Mouse (Mus musculus): ENCODE results near the gene Slc2a10. TPM values are rescaled to one million over a fixed set of nuclear protein-coding genes. Genes with fewer than 3 reads are reported as not detected.

Gene Slc2a10
- total RNA-seq, 2 experiments from 2014 or later = 0.80 to 1.7 TPM

- DNase-seq (ENCODE audit: low spot score in 2 of 2) = no peak
Observed at GRCm38 (mm10) chr2:165558916-165559315, 55.3 kb downstream of the Slc2a10 start.

- DNase-seq (ENCODE audit: low spot score in 2 of 2) = no peak
Observed at GRCm38 (mm10) chr2:165559506-165560235, 56.1 kb downstream of the Slc2a10 start.

DNA sequence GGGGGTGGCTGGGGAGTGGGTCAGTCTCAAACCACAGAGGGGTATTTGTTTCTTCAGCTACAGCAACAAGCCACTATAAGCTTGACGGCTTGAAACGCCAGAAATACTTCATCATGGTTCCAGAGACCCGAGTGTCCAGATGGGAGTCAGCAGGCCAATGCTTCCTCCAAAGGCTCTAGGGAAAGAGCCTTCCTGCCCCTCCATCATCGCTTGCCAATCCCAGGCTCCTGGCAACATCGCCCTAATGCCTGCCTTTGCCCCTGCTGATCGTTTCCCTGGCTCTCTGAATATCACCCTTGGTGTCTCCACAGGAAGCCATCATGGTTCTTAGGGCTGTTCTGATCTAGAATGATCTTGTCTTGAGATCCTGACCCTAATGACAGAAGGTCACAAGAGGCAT is 58.3 kb downstream of the Slc2a10 start:
- no peak for DNase-seq (ENCODE audit: low spot score in 2 of 2)

DNA sequence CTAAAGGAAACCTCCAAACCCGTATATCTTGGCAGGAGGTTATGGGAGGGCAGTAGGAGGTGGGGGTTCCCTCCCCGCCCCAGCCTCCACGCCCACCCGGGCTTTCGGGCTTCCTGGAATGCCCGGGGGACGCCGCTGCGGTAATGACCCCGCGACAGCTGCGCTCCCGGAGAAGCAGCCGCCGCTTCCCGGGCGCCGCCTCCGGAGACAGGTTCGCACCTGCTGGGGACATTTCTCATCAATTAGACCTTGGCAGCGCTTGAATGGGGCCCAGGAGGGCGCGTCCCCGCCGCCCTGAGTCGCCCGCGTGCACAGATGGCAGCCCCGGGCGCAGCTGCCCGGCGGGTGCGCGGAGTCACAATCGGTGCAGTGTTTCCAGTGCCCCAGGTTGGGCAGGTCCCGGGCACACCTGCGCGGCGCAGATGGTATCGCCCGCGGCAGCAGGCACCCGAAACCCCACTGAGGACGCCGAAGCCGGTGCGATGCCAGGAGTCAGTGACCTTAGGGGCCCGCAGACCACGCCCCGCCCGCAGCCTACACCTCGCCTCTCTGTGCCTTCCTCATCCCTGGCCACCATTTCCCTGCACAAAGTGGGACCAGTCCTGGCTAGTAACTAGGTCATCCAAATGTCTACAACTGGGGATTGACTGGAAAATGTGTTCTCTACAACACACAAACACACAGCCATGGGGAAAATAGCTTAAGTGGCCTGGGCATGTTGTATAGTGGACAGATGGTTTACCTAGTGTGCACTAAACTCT is 59.9 kb downstream of the Slc2a10 start:
- no peak for DNase-seq (ENCODE audit: low spot score in 2 of 2)

DNA sequence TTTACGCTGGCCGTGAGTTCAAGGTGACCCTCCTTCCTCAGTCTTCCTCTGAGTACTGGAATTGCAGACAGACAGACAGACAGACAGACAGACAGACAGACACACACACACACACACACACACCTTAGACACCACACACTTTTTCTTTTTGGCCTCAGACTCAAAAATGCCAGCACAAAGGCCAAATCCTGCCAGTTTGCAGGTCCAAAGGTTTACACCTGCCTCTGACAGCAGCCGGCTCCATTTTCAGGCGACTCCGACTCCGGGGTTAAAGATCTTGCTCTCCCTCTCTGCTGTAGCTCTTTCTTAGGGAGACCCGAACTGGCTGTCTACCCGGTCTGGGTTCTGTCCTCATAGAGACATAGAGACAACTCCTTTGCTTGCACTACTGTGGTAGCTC is 60.5 kb downstream of the Slc2a10 start:
- DNase-seq (ENCODE audit: low spot score in 2 of 2) = no peak

GRCm38 (mm10) chr2:165564620-165565019 is 61.0 kb downstream of the Slc2a10 start:
- DNase-seq (ENCODE audit: low spot score in 2 of 2) = no peak

DNA sequence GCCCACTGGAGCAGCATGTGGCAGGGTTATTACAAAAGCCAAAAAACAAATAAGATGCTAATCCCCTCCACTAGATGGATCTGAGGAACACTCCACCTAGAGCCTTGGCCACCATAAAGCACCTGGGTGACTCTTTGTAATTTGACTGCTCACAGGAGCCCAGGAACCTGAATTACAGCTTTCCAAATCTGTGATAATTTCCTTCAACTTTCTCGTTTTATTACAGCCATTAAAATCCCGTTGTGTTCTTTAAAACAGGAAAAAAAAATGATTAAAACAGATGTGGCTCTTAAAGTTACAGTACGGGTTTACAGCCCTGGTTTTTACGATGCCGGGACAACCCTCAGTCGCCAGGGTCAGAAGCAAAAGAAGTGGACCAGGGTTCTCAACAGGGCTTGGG is 63.3 kb downstream of the Slc2a10 start:
- DNase-seq (ENCODE audit: low spot score in 2 of 2) = no peak

DNA sequence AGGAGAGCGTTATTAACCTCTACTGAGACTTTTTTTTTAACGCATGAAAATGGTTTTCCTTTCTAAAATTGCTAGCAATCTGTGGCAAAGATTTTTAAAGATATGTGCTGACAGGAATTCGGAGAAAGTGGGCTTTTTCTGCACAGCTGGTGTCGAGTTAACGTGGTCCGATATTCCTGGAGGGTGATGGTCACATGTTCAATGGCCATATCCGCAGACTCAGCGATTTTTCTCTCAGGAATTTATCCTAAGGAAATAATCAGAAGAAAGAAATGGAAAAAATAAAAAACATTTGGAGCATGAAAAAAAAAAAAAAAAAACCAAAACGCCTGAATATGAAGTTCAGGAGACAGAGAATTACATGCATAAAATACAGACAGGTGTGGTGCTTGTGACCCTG is 64.2 kb downstream of the Slc2a10 start:
- no peak for DNase-seq (ENCODE audit: low spot score in 2 of 2)

- DNase-seq (ENCODE audit: low spot score in 2 of 2) = no peak
Observed at GRCm38 (mm10) chr2:165568911-165569310, 65.3 kb downstream of the Slc2a10 start.

Other genes starting within 250 kb of the Slc2a10 start
- gene Slc35c2, start 215.9 kb upstream of the Slc2a10 start, total RNA-seq (2021) = 10 to 100 TPM; 30.7 to 50.1 TPM
- 10 to 100 TPM; 21.6 to 24.5 TPM for gene Elmo2, start 177.3 kb upstream of the Slc2a10 start, total RNA-seq (2021)
- not detected for gene Zfp663, start 135.1 kb upstream of the Slc2a10 start, total RNA-seq (2021)
- 1 to 10 TPM; 4.8 to 5.0 TPM for gene Zfp334, start 115.5 kb upstream of the Slc2a10 start, total RNA-seq (2021)
- gene Ocstamp, start 103.4 kb upstream of the Slc2a10 start, total RNA-seq (2021) = under 1 TPM; 0.19 to 0.30 TPM
- gene Slc13a3, start 30.6 kb upstream of the Slc2a10 start, total RNA-seq (2021) = 1 to 10 TPM; 2.3 to 3.2 TPM
- 10 to 100 TPM; 13.7 to 13.9 TPM for gene Trp53rka, start 10.5 kb upstream of the Slc2a10 start, total RNA-seq (2021)
- gene Eya2, start 91.2 kb downstream of the Slc2a10 start, total RNA-seq (2021) = 1 to 10 TPM; 4.4 to 5.9 TPM